Mouse (Mus musculus) midbrain, embryonic 16.5 days (tissue): Measurements from ENCODE around the gene E2f6. TPM values are rescaled to one million over a fixed set of nuclear protein-coding genes. Genes with fewer than 3 reads are reported as not detected.

Experiments used
- ATAC-seq: fragments of 200-750 bp; cut with Nextera tagmentation; 2 replicates; pipeline ENCODE4 v1.8.0; 2017; ENCODE audit warnings: moderate TSS enrichment
- H3K27ac ChIP-seq: fragments of 300-500 bp; sonication (generic); 2 replicates; pipeline ENCODE4 v1.5.1; 2014; ENCODE audit warnings: mild to moderate bottlenecking, low read length, mixed read lengths
- H3K27me3 ChIP-seq: fragments of 300-500 bp; sonication (generic); 2 replicates; pipeline ENCODE4 v1.6.1; 2014; ENCODE audit warnings: low read depth, low read length, mixed read lengths; ENCODE audit not compliant: control insufficient read depth, insufficient read depth
- H3K36me3 ChIP-seq: fragments of 300-500 bp; sonication (generic); 2 replicates; pipeline ENCODE4 v1.6.1; 2014; ENCODE audit warnings: mild to moderate bottlenecking, low read length, moderate library complexity, mixed read lengths; ENCODE audit not compliant: control insufficient read depth, insufficient read depth
- H3K4me1 ChIP-seq: fragments of 300-500 bp; sonication (generic); 2 replicates; pipeline ENCODE4 v1.6.1; 2014; ENCODE audit warnings: mild to moderate bottlenecking, low read length, mixed read lengths; ENCODE audit not compliant: control insufficient read depth, insufficient read depth
- H3K4me2 ChIP-seq: fragments of 300-500 bp; sonication (generic); 2 replicates; pipeline ENCODE4 v1.6.1; 2014; ENCODE audit warnings: mild to moderate bottlenecking, low read length, mixed read lengths
- H3K4me3 ChIP-seq: fragments of 300-500 bp; sonication (generic); 2 replicates; pipeline ENCODE4 v1.5.1; 2014; ENCODE audit warnings: low read depth, mild to moderate bottlenecking, low read length, moderate library complexity, mixed read lengths
- H3K9ac ChIP-seq: fragments of 300-500 bp; sonication (generic); 2 replicates; pipeline ENCODE4 v1.6.1; 2014; ENCODE audit warnings: low read depth, low read length, mixed read lengths
- H3K9me3 ChIP-seq: fragments of 300-500 bp; sonication (generic); replicated peaks from 2 replicates; pipeline ENCODE4 v1.6.1; 2014; ENCODE audit warnings: mild to moderate bottlenecking, low read length, mixed read lengths; ENCODE audit not compliant: control insufficient read depth, poor library complexity, severe bottlenecking
- WGBS: fragments of 180-500 bp; shearing (Covaris S2); extraction: QIAGEN DNeasy Blood & Tissue Kit; methylation state at CpG from one replicate; pipeline ENCODE4 v1.1.7; 2014; 5-methylcytosine and 5-hydroxymethylcytosine counted together
- polyA plus RNA-seq: library from polyadenylated mRNA; unstranded; fragments of >200 nt; fragmentation: Nextera tagmentation; extraction: Ambion mirVana; gene quantifications from 2 replicates; pipeline ENCODE4 v1.2.1, GENCODE M21; 2015

Gene E2f6
- polyA plus RNA-seq, 1 experiment from 2014 or later, result 23.7 TPM

DNA sequence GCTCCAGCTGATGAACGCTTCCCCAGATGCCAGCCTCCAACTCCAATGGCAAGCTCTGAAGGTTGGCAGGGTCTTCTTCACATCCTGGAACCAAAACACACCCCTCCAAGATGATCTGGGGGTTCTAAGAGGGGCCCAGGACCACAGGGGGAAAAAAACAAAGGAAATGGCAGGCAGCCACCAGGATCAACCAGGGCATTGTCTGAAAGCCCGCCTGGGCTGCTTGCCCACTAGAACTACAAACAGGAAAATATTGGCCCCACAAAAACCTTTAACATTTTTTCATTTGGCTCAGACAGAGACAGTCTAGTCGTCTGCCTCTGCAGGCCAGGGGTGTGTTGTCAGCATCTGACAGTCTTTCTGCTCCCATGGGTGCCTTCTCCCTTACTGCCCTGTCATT, 35.4 kb upstream of the E2f6 start:
- Histone ChIP-seq H3K4me1 (no peaks in the 10 kb centered on the region), H3K27ac (no peak overlapping the region), H3K9me3 (no peaks in the 10 kb centered on the region), H3K36me3 (no peaks in the 10 kb centered on the region), H3K4me3 (no peak overlapping the region), H3K27me3 (no peaks in the 10 kb centered on the region), H3K9ac (no peak overlapping the region), H3K4me2 (no peak overlapping the region)
- 79% methylated on average over 3 of the region's 3 CpGs for WGBS
- no peak for ATAC-seq

DNA sequence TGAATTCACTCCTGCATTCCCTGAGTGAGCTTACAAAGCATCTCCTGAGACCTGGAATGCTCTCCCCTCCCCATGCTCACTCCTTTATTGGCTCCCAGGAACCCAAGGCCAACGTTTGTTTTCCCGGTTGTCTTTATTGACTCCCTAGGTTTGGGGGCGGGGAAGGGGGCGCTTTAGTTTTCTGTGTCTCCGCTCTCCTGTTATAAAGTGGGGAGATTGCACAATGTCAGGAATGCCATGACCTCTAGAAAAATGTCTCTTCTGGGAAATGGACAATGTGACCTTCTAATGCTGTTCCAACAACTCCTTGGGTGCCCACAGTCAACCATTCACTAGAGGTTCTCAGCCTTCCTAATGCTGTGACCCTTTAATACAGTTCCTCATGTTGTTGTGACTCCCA, 32.2 kb upstream of the E2f6 start:
- Histone ChIP-seq H3K9ac (no peak overlapping the region), H3K27me3 (no peaks in the 10 kb centered on the region), H3K4me2 (no peak overlapping the region), H3K36me3 (no peaks in the 10 kb centered on the region), H3K4me1 (no peaks in the 10 kb centered on the region), H3K4me3 (no peak overlapping the region), H3K27ac (no peak overlapping the region), H3K9me3 (no peaks in the 10 kb centered on the region)
- no peak for ATAC-seq
- 79% methylated on average over 5 of the region's 5 CpGs for WGBS

DNA sequence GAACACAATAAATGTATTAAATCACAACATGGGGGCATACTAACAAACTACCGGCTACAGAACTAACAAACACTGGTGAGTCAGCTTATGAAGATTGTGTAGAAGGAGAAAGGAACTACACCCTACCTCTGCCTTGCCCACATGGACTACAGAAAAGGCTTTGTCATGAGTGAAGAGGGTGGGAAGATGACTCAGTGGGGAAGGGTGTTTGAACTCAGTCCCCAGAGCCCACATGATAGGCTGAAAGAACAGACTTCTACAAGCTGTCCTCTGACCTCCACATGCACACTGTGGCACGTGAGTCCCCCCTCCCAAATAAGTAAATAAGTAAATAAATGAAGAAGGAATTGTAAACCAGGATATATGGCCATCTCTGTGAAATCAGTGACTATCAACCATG, 31.6 kb upstream of the E2f6 start:
- H3K4me2 ChIP-seq, result no peak overlapping the region
- no peak overlapping the region for H3K9ac ChIP-seq
- no peaks in the 10 kb centered on the region for H3K9me3 ChIP-seq
- no peak for ATAC-seq
- H3K27ac ChIP-seq, result no peak overlapping the region
- no peaks in the 10 kb centered on the region for H3K27me3 ChIP-seq
- H3K4me1 ChIP-seq, result no peaks in the 10 kb centered on the region
- no peaks in the 10 kb centered on the region for H3K36me3 ChIP-seq
- 54% methylated on average over 2 of the region's 2 CpGs for WGBS
- H3K4me3 ChIP-seq, result no peak overlapping the region

DNA sequence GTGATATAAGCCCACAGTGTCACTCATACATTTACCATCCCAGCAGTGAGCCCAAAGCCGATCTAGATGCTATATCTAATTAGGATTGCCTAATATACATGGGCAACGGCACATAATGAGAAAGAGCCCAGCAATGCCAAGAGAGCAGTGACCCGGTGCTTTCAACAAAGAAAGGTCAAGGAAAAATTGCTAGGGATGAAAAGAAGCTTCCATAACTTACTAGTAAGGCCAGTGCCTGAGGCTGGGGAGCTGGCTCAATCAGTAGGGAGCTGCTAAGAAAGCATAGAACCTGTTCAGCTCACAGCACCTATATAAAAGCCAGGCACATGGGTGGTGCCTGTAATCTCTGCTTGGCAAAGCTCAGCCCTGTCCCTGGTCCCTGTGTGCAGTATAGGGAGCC, 30.4 kb upstream of the E2f6 start:
- no peak overlapping the region for H3K9ac ChIP-seq
- no peaks in the 10 kb centered on the region for H3K36me3 ChIP-seq
- no peaks in the 10 kb centered on the region for H3K27me3 ChIP-seq
- WGBS, result 80% methylated on average over 3 of the region's 3 CpGs
- H3K4me1 ChIP-seq, result no peaks in the 10 kb centered on the region
- H3K4me2 ChIP-seq, result no peak overlapping the region
- ATAC-seq, result no peak
- no peaks in the 10 kb centered on the region for H3K9me3 ChIP-seq
- H3K4me3 ChIP-seq, result no peak overlapping the region
- no peak overlapping the region for H3K27ac ChIP-seq

DNA sequence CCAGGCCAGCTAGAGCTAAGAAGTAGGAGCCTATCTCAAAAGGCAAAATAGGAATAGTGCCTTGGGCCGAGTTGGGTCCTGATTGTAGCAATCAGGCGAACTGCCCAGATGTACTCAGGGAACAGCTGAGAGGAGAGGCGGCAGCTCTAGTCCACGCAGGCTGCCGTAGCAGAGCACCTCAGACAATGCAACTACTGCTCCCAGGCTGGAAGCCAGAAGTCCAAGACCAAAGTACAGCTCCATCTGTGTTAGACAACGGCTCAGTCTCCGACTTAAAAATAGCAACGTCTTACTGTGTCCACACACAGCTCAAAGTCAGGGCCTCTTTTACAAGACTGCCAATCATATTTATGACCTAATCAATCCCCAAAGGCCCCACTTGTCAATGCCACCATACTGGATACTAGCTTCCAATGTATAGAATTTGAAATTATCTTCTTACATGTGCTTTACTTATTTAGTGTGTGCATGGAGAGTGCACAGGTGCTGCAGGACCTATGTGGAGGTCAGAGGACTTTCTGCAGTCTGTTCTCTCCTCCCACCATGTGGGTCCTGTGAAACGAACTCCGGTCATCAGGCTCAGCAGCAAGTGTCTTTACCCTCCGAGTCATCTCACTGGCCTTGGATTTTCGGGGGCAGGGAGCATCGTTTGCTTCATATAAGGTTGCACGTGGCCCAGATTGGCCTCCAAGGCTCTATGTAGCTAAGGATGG, 29.6 kb upstream of the E2f6 start:
- Histone ChIP-seq H3K36me3 (no peaks in the 10 kb centered on the region), H3K27me3 (no peaks in the 10 kb centered on the region), H3K27ac (no peak overlapping the region), H3K4me2 (no peak overlapping the region), H3K4me3 (no peak overlapping the region), H3K9me3 (no peaks in the 10 kb centered on the region), H3K9ac (no peak overlapping the region), H3K4me1 (no peaks in the 10 kb centered on the region)
- ATAC-seq, result no peak
- 91% methylated on average over 14 of the region's 14 CpGs for WGBS

DNA sequence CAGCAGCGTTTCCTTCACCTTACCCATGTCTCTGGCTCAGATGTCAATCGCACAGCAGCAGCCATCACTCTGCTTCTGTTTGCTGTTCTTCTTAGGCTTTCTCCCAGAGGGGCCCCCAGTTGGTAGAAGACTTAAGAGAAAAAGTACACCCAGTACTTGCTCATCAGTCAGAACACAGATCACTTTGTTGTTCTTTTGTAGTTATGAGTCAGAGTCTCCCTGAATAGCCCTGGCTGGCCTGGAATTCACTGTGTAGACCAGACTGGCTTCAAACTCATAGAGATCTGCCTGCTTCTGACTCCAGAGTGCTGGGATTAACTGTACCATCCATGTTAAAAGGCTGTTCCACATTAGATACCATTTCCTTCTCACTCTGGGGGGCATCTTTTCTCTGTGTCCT, 22.2 kb upstream of the E2f6 start:
- no peak overlapping the region for H3K27ac ChIP-seq
- ATAC-seq, result no peak
- H3K27me3 ChIP-seq, result no peaks in the 10 kb centered on the region
- no peaks in the 10 kb centered on the region for H3K9me3 ChIP-seq
- no peak overlapping the region for H3K9ac ChIP-seq
- peaks cover 3% of the 10 kb centered on the region; the same call in 1 of the 2 replicates for H3K4me1 ChIP-seq
- no peaks in the 10 kb centered on the region for H3K36me3 ChIP-seq
- no peak overlapping the region for H3K4me3 ChIP-seq
- H3K4me2 ChIP-seq, result no peak overlapping the region
- WGBS, result 28% methylated on average over 2 of the region's 2 CpGs

DNA sequence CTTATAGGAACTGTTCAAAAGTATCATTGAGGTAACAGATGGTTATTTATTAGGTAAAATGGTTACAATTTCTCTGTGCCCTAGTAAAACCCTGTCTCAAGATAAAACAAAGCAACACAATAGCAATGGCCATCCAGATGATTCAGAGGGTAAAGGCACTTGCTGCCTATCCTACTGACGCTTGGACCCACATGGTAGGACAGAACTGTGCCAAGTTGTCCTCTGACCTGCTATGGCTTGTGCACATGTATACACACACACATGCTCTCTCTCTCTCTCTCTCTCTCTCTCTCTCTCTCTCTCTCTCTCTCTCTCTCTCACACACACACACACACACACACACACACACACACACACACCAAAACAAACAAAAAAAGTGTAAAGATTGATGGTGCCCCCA, 21.6 kb upstream of the E2f6 start:
- H3K9ac ChIP-seq, result no peak overlapping the region
- WGBS, result 14% methylated on average over 1 of the region's 1 CpGs
- H3K4me1 ChIP-seq, result peaks cover 3% of the 10 kb centered on the region; the same call in 1 of the 2 replicates
- no peak overlapping the region for H3K4me2 ChIP-seq
- H3K27me3 ChIP-seq, result no peaks in the 10 kb centered on the region
- no peak overlapping the region for H3K27ac ChIP-seq
- no peaks in the 10 kb centered on the region for H3K9me3 ChIP-seq
- ATAC-seq, result no peak
- H3K36me3 ChIP-seq, result no peaks in the 10 kb centered on the region
- no peak overlapping the region for H3K4me3 ChIP-seq

DNA sequence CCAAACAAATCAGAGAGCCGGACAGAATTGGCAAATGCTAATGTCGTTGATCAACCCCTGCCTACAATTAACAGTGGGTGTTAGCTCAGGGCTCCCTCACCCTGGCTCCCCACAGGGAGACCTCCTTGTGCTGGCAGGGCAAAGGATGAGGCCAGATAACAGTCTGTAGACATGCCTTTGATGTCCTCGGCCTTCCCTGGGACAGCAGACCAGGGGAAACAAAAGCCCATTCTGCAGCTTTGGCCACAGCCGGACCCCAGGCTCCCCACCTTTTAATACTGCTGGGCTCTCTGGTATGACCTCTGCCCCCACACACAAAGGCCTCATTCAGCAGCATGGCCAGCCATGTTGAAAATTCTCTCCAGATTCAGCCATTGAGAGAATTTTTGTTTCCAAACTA, 21.0 kb upstream of the E2f6 start:
- ATAC-seq, result no peak
- H3K9ac ChIP-seq, result no peak overlapping the region
- no peak overlapping the region for H3K4me2 ChIP-seq
- H3K9me3 ChIP-seq, result no peaks in the 10 kb centered on the region
- WGBS, result 2% methylated on average over 4 of the region's 4 CpGs
- H3K4me1 ChIP-seq, result peaks cover 3% of the 10 kb centered on the region; the same call in 1 of the 2 replicates
- H3K4me3 ChIP-seq, result no peak overlapping the region
- H3K36me3 ChIP-seq, result no peaks in the 10 kb centered on the region
- no peak overlapping the region for H3K27ac ChIP-seq
- H3K27me3 ChIP-seq, result no peaks in the 10 kb centered on the region

DNA sequence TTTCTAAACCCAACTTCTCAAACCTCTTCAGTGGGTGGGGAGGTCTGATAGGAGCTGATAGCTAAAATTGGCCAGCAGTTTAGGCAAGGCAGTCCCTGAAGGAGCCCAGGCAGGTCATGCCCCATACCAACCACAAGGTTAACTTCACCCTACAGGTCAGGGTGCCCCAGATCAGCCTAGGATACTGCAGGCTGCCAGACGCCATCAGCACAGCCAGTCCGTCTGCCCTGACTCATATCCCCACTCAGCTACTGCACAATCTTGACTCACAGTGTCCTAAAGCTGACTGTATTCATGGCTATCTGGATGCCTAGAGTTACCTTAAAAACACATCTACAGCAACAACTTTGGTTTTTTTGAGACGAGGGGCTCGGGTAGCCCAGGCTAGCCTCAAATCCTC, 20.3 kb upstream of the E2f6 start:
- Histone ChIP-seq H3K4me2 (no peak overlapping the region), H3K9ac (no peak overlapping the region), H3K4me3 (no peak overlapping the region), H3K27me3 (no peaks in the 10 kb centered on the region), H3K27ac (no peak overlapping the region), H3K9me3 (no peaks in the 10 kb centered on the region), H3K36me3 (no peaks in the 10 kb centered on the region), H3K4me1 (peaks cover 3% of the 10 kb centered on the region; the same call in 1 of the 2 replicates)
- WGBS, result 32% methylated on average over 4 of the region's 4 CpGs
- ATAC-seq, result no peak
